Mouse (Mus musculus): Measurements from ENCODE around the gene Ugt1a6a. TPM values are rescaled to one million over a fixed set of nuclear protein-coding genes. Genes with fewer than 3 reads are reported as not detected.
"Not testable (repeated sequence)": the region's sequence is repeated elsewhere in the genome, so short reads cannot be mapped to it uniquely, and the experiment has no call there.

The Ugt1a6a gene
- total RNA-seq, 2 experiments from 2014 or later: 9.8 to 20.9 TPM

- no peak for DNase-seq (ENCODE audit: low spot score in 2 of 2)
Measured at GRCm38 (mm10) chr1:88133908-88134456, 627 bp upstream of the Ugt1a6a start.

DNA sequence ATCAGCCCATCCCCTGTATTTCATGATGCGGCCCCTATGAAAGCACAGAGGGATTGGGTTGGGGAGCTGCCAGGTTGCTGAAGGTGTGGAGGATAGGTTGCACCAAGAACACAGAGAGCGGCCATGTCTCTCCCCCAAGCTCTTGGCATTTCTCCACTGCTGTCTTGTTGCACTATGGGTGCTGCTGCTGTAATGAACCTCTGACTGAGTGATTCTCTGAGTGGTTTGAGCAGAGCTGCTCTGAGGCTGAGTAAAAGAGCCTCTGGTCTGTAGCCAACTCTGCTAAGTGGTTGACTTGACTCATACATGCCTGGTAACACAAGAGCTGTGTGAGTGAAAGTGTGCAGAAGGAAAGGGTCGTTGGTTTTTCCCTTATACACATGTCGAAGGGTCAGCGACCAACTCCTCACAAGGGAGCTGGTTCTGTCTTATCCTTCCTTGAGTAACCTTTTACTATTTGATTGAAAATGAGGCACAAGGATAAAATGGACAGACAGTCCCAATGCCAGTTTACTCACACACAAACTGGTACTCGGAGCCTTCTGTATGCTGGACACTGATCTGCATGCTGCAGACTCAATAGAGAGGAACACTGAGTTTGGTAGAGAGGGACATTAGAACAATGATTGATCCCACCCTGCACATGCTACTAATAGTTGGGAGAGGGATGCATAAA is 758 bp downstream of the Ugt1a6a start:
- not testable (repeated sequence) for DNase-seq (ENCODE audit: low spot score in 2 of 2)

- DNase-seq (ENCODE audit: low spot score in 2 of 2): no peak
Measured at GRCm38 (mm10) chr1:88136646-88137045, 2.0 kb downstream of the Ugt1a6a start.

DNA sequence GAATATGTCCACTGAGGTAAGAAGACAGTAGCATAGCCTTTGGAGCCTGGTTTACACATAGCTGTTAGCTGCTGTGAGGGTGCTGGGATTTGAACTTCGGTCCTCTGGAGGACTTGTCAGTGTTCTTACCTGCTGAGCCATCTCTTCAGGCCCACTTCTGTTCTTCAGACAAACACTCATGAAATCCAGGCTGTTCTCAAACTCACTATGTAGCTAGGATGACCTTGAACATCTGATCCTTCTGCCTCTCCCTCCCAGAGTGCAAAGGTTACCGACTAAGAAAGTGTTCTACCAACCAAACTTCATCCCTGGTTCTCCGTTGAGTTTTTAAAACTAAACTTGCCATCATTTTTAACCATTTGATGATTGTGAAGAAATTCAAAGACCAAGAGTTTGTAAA is 2.7 kb downstream of the Ugt1a6a start:
- DNase-seq (ENCODE audit: low spot score in 2 of 2): no peak

DNA sequence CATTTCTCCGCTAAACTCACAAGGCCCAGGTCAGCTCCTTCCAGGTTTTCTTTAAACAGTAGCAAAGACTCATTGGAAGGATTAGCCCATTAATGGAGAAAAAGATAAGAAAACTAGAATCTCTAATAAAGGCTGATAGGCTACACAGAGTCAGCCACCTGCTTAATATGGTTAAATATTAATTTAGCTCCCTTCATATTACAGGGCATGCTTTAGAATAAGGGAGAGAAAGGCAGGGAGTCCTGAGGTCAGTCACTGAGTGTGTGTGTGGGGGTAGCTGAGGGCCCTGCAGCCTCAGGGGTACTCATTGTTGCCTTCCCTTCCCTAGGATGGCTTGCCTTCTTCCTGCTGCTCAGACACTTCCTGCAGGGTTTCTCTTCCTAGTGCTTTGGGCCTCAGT is 3.5 kb downstream of the Ugt1a6a start:
- no peak for DNase-seq (ENCODE audit: low spot score in 2 of 2)

- not testable (repeated sequence) for DNase-seq (ENCODE audit: low spot score in 2 of 2)
Measured at GRCm38 (mm10) chr1:88140492-88140891, 5.9 kb downstream of the Ugt1a6a start.

GRCm38 (mm10) chr1:88143966-88144675 is 9.5 kb downstream of the Ugt1a6a start:
- DNase-seq (ENCODE audit: low spot score in 2 of 2): peak; percentile 29 to 45

GRCm38 (mm10) chr1:88145278-88145677 is 10.7 kb downstream of the Ugt1a6a start:
- not testable (repeated sequence) for DNase-seq (ENCODE audit: low spot score in 2 of 2)

DNA sequence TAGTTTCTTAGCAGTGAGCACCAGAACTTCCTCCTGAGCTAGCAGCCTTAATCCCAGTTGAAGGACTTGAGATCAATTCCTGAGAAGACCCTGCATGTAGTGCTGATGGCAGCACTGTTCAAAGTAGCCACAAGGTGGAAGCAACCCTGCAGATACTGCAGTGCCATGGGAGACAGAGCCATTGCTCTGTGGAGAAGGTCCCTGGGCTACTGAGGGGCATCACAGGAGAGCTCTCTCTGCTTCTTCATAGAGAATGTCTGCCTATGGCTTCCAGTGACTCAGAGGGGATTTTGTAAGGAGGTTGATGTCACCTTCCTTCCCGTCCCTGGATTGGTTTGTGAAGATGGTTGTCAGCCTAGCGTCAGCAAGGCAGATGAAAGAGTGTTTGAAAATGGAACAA is 15.5 kb downstream of the Ugt1a6a start:
- DNase-seq (ENCODE audit: low spot score in 2 of 2): not testable (repeated sequence)

DNA sequence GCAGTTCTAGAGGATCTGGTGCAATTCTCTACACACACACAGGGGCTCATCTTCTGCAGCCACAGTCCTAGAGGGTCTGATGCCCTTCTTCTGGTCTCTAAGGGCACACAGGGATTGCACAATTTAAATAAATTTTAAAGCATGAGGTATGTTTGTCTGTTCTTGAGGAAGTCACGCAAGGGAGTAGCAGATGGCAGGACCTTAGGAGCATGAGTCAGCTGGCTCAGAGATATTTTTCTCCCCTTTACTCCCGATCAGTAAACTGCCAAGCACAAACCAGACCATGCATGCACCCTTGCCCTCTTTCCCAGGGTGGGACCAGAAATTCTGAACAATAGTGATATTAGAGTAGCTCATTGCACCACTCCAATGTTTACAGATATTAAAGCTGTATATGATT is 23.8 kb downstream of the Ugt1a6a start:
- no peak for DNase-seq (ENCODE audit: low spot score in 2 of 2)

- DNase-seq (ENCODE audit: low spot score in 2 of 2): no peak
Measured at GRCm38 (mm10) chr1:88165711-88166110, 31.1 kb downstream of the Ugt1a6a start, which contains the start of gene Ugt1a5. Gene Ugt1a5, plus strand, starts transcription at chr1:88166012.

DNA sequence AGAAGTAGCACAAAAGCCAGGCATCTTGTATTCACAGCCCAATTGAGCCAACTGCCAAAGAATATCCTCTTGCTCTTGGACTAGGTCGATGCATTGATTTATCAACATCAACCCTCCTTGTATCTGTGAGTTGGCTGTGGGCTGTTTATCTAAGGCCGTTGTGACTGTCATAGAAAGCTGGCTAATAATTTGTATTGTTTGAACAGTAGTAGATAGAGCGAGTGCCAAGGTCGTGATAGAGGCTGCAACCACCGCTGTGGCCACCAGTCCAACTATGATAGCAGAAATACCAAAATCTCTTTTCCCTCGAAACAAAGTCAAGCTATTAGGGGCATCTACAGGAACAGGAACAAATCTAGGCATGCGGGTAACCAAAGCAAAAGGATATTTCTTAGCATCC is 37.6 kb downstream of the Ugt1a6a start:
- not testable (repeated sequence) for DNase-seq (ENCODE audit: low spot score in 2 of 2)

GRCm38 (mm10) chr1:88179657-88180056 is 45.0 kb downstream of the Ugt1a6a start:
- DNase-seq (ENCODE audit: low spot score in 2 of 2): no peak

DNA sequence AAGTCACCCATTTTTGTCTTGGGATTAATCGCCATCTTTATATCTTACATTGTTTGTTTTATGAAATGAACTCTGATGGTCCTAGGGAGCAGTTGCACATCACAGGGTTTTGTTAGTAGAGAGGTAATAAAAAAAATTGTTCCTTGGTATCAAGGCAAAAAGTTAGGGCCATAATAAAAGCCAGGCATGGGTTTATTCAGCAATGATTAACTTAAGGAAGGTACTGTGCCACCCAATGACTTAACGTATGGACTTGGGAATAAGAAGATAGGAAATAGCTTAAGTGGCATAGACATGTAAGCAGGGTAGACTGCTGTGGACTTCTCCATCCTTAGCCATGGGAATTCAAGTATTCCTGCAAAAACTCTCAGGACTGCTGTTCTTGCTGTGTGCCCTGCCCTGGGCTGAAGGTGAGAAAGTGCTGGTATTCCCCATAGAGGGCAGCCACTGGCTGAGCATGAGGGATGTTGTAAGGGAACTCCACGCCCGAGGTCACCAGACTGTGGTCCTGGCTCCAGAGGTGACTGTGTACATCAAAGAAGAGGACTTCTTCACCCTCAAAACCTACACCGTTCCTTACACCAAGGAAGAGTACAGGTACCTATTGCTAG is 51.8 kb downstream of the Ugt1a6a start:
- no peak for DNase-seq (ENCODE audit: low spot score in 2 of 2)

DNA sequence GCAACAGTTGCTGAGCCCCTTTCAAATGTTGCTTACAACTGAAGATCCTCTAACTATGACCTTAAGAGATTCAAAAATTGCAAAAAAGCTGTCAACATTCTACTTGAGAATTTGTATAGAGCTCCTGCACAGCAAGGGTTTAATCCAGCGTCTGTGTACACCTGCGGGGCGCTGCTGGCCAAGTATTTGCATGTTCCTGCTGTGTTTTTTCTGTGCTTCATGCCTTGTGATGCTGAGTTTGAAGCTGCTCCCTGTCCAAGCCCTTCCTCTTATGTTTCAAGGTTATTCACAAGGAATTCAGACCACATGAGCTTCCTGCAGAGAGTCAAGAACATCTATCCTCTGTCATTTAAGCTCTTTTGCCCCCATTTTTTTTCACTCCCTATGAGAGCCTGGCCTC is 57.5 kb downstream of the Ugt1a6a start:
- no peak for DNase-seq (ENCODE audit: low spot score in 2 of 2)

DNA sequence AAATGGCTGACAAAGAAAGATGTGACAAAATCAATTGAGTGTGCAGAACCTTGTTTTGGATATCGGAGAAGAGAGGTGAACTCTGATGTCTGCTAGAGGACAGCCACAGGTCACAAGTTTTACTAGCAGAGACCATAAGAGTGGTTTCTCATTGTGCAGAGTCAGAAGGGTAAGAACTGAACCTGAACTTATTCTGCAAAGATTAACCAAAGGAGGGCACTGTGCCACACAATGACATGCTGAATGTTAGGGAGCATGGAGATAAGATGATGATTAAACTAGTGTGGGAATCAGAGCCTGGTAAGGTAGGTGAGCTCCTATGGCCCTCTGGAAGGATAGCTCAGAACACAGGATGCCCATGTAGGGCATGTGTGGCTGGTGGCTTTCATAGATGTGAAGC is 61.1 kb downstream of the Ugt1a6a start:
- no peak for DNase-seq (ENCODE audit: low spot score in 2 of 2)

DNA sequence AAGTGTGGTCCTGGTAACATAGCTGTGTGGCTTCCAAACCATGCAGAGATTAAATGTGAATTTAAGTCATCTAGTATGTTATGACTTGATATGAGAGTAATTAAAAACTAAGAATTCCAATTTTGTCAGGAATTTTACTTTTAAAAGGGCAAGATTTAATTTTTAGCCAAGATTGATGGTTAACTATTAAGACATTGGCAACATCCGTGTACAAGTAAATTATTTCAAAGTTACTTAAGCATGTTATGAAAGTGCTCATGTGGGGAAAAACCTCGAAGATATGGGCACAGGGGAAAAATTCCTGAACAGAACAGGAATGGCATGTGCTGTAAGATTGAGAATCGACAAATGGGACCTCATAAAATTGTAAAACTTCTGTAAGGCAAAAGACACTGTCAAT is 62.8 kb downstream of the Ugt1a6a start:
- DNase-seq (ENCODE audit: low spot score in 2 of 2): no peak

DNA sequence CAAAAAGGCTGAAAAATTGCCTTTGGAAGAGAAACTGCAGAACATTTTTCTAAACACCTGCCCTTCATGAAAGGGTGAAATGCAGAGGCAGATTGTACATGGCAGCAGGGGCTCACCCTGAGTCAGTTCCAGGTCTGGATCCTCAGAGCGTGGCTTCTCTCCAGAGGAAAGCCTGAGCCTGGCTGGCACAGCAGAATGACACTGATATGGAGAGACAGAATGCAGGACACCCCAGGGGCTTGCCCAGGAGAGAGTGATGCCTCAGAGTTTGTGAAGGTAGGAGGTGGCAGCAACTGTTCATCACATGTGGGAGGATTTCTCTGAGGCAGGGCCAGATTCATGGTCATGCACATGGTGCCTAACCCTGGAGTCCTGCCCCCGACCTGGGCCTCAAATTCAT is 65.4 kb downstream of the Ugt1a6a start:
- DNase-seq (ENCODE audit: low spot score in 2 of 2): no peak

- no peak for DNase-seq (ENCODE audit: low spot score in 2 of 2)
Measured at GRCm38 (mm10) chr1:88200456-88200855, 65.8 kb downstream of the Ugt1a6a start, which contains the start of gene Ugt1a2. Gene Ugt1a2, plus strand, starts transcription at chr1:88200601.

DNA sequence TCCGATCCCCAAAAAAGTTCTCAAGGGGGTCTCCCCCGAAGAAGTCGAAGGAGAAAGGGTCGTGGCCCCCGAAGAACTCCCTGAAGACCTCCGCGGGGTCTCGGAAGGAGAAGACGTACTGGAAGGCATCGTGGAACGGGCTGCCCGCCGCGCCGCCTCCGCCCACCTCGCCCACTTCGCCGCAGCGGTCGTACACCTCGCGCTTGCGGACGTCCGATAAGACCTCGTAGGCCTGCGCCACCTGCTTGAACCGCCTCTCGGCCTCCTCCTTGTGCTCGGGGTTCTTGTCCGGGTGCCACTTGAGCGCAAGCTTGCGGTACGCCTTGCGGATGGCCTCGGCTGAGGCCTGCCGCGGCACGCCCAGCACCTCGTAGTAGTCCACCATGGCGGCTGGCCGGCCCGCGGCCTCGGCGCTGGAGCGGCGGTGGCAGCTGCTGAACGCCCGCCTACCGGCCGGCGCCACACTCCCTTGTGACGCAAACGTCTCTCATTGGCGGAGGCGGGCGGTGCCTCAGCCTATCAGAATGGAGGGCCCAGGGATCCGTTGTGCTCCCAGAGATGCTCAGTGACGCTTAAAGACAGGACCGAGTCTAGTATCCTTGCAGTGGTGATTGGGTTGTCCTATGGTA is 70.8 kb downstream of the Ugt1a6a start, which contains the start of gene Dnajb3:
Gene Dnajb3, minus strand, starts transcription at position 489 of the 629 bp plus-strand sequence.
- peak; percentile 65 to 71 for DNase-seq (ENCODE audit: low spot score in 2 of 2)

- no peak for DNase-seq (ENCODE audit: low spot score in 2 of 2)
Measured at GRCm38 (mm10) chr1:88206843-88207479, 72.4 kb downstream of the Ugt1a6a start.

Measured in adrenal gland, adult 18-20 months (tissue).